Comparison of ENCODE assay signal across 21 mouse cellular contexts in genomic region chr5:144097902-144098639, GRCm38 (mm10). TPM values are rescaled to one million over a fixed set of nuclear protein-coding genes. Genes with fewer than 3 reads are reported as not detected.
DNase-seq lines count a peak whose midpoint lies in the region; ATAC-seq and TF ChIP-seq lines count a peak whose summit lies in the region.
"Had no signal": no experiment of that assay in that cellular context is flagged by ENCODE, and none has a peak within 500 bp of the region (broad histone marks: within the 10 kb centered on the region; RNA-seq: fewer than 3 reads in every experiment).

No protein-coding gene starts in this region.

- no peak for ATAC-seq in intestine, embryonic 14.5 days (replicated peaks; ENCODE audit: low FRiP score, low TSS enrichment, low read depth)
- ATAC-seq in kidney, embryonic 15.5 days (replicated peaks; ENCODE audit: low FRiP score) = 0 out of 2 replicates have a peak, but pooled peaks have one; percentile 31
- ATAC-seq in forebrain, embryonic 12.5 days (ENCODE audit: low FRiP score) = no peak

- WGBS in intestine, embryonic 14.5 days = 58% methylated on average over 16 of the region's 16 CpGs
- WGBS in kidney, embryonic 15.5 days = 58% methylated on average over 16 of the region's 16 CpGs
- 23% methylated on average over 16 of the region's 16 CpGs for WGBS in small intestine, adult 2 months
- WGBS in forebrain, embryonic 12.5 days = 60% methylated on average over 16 of the region's 16 CpGs

- DNase-seq in intestine, embryonic 14.5 days (ENCODE audit: low spot score) = peak; percentile 59
- no peak for DNase-seq in layer of hippocampus, adult 9-10 months (ENCODE audit: low spot score)
- DNase-seq in cerebellum, postnatal 14 days = no peak
- DNase-seq: adrenal gland, adult 2 months; cerebellum, adult 9-11 months; embryo, embryonic 11 days; gastrocnemius, postnatal 36 days; heart, postnatal 14 days; lung, postnatal 10 days; midbrain, embryonic 14.5 days; right cerebral cortex, adult 18-20 months had no signal

- H3K4me2 ChIP-seq in intestine, embryonic 14.5 days (ENCODE audit: low read length) = no peak overlapping the region
- H3K4me2 ChIP-seq in kidney, embryonic 15.5 days = peak overlapping the region; percentile 41
- H3K4me2 ChIP-seq in forebrain, embryonic 12.5 days = no peak overlapping the region
- H3K4me2 ChIP-seq: embryonic facial prominence, embryonic 15.5 days; heart, embryonic 11.5 days; hindbrain, embryonic 15.5 days; limb, embryonic 13.5 days had no signal

- no peak overlapping the region for H3K9ac ChIP-seq in ES-Bruce4 (ENCODE audit: low read depth, poor library complexity, severe bottlenecking)
- no peak overlapping the region for H3K9ac ChIP-seq in intestine, embryonic 14.5 days (ENCODE audit: low read length)
- no peak overlapping the region for H3K9ac ChIP-seq in kidney, embryonic 15.5 days
- H3K9ac ChIP-seq in forebrain, embryonic 12.5 days = no peak overlapping the region
- H3K9ac ChIP-seq: embryonic facial prominence, embryonic 15.5 days; hindbrain, embryonic 15.5 days; limb, embryonic 13.5 days; liver, embryonic 14.5 days had no signal

- TF ChIP-seq EP300 in ES-Bruce4 (IDR thresholded peaks at IDR 0.05; ENCODE audit: insufficient read depth, low read depth, low read length) = no peak

- no peaks in the 10 kb centered on the region for H3K36me3 ChIP-seq in ES-Bruce4 (ENCODE audit: control insufficient read depth, insufficient read depth, low read length, poor library complexity, severe bottlenecking)
- H3K36me3 ChIP-seq in intestine, embryonic 14.5 days (ENCODE audit: control insufficient read depth, insufficient read depth, low read length) = no peaks in the 10 kb centered on the region
- H3K36me3 ChIP-seq in kidney, embryonic 15.5 days = no peaks in the 10 kb centered on the region
- no peaks in the 10 kb centered on the region for H3K36me3 ChIP-seq in small intestine, adult 2 months (ENCODE audit: control insufficient read depth, insufficient read depth, low read length)
- no peaks in the 10 kb centered on the region for H3K36me3 ChIP-seq in forebrain, embryonic 12.5 days (replicated peaks)
- H3K36me3 ChIP-seq: embryonic facial prominence, embryonic 15.5 days; hindbrain, embryonic 15.5 days; limb, embryonic 13.5 days had no signal

- no peaks in the 10 kb centered on the region for H3K9me3 ChIP-seq in ES-Bruce4 (replicated peaks; ENCODE audit: control insufficient read depth, insufficient read depth, low read length, poor library complexity, severe bottlenecking)
- H3K9me3 ChIP-seq in intestine, embryonic 14.5 days (ENCODE audit: control insufficient read depth, low read length) = no peaks in the 10 kb centered on the region
- no peaks in the 10 kb centered on the region for H3K9me3 ChIP-seq in kidney, embryonic 15.5 days (replicated peaks)
- no peaks in the 10 kb centered on the region for H3K9me3 ChIP-seq in forebrain, embryonic 12.5 days
- H3K9me3 ChIP-seq: embryonic facial prominence, embryonic 15.5 days; forebrain, embryonic 10.5 days; hindbrain, embryonic 15.5 days; limb, embryonic 13.5 days had no signal

- TF ChIP-seq POLR2A in ES-Bruce4 (IDR thresholded peaks at IDR 0.05; ENCODE audit: insufficient read depth, low read length) = no peak
- TF ChIP-seq POLR2A in small intestine, adult 2 months (IDR thresholded peaks at IDR 0.05; ENCODE audit: low read depth, low read length) = no peak

- peak overlapping the region; percentile 64 for H3K27ac ChIP-seq in ES-Bruce4 (ENCODE audit: insufficient read depth, low read length)
- H3K27ac ChIP-seq in intestine, embryonic 14.5 days (ENCODE audit: low read depth) = no peak overlapping the region
- peak overlapping the region; percentile 74 for H3K27ac ChIP-seq in kidney, embryonic 15.5 days
- H3K27ac ChIP-seq in small intestine, adult 2 months (ENCODE audit: insufficient read depth, low read depth, low read length) = peak overlapping the region; percentile 95
- no peak overlapping the region for H3K27ac ChIP-seq in forebrain, embryonic 12.5 days
- H3K27ac ChIP-seq: embryonic facial prominence, embryonic 15.5 days; forebrain, embryonic 10.5 days; hindbrain, embryonic 15.5 days; limb, embryonic 13.5 days; liver, embryonic 14.5 days had no signal

- no peak for TF ChIP-seq CTCF in ES-Bruce4 (IDR thresholded peaks at IDR 0.05; ENCODE audit: low read depth, low read length)
- TF ChIP-seq CTCF in small intestine, adult 2 months (IDR thresholded peaks at IDR 0.05; ENCODE audit: extremely low read depth, insufficient read length, insufficient replicate concordance, low read depth, low read length) = no peak

- no peaks in the 10 kb centered on the region for H3K27me3 ChIP-seq in ES-Bruce4 (ENCODE audit: control insufficient read depth, insufficient read depth, low read length, poor library complexity, severe bottlenecking)
- no peaks in the 10 kb centered on the region for H3K27me3 ChIP-seq in intestine, embryonic 14.5 days (replicated peaks; ENCODE audit: control insufficient read depth, insufficient read depth, low read length)
- peaks cover 10% of the 10 kb centered on the region; the same call in 1 of the 2 replicates for H3K27me3 ChIP-seq in kidney, embryonic 15.5 days
- H3K27me3 ChIP-seq in small intestine, adult 2 months (ENCODE audit: control insufficient read depth, insufficient read depth, low read length) = no peaks in the 10 kb centered on the region
- H3K27me3 ChIP-seq in forebrain, embryonic 12.5 days = 0 out of 2 replicates have a peak, but pooled peaks cover 2% of the 10 kb centered on the region
- H3K27me3 ChIP-seq: hindbrain, embryonic 15.5 days had no signal

- peaks cover 8% of the 10 kb centered on the region for H3K4me1 ChIP-seq in ES-Bruce4 (ENCODE audit: control insufficient read depth, insufficient read depth, low read length)
- H3K4me1 ChIP-seq in intestine, embryonic 14.5 days (replicated peaks; ENCODE audit: control insufficient read depth, insufficient read depth, low read length) = peaks cover 4% of the 10 kb centered on the region
- peaks cover 26% of the 10 kb centered on the region for H3K4me1 ChIP-seq in kidney, embryonic 15.5 days
- peaks cover 23% of the 10 kb centered on the region for H3K4me1 ChIP-seq in small intestine, adult 2 months (ENCODE audit: control insufficient read depth, insufficient read depth, insufficient read length, low read length)
- H3K4me1 ChIP-seq in forebrain, embryonic 12.5 days = peaks cover 11% of the 10 kb centered on the region

- H3K4me3 ChIP-seq in ES-Bruce4 (ENCODE audit: low read depth, low read length) = no peak overlapping the region
- no peak overlapping the region for H3K4me3 ChIP-seq in intestine, embryonic 14.5 days (ENCODE audit: low read depth, low read length)
- no peak overlapping the region for H3K4me3 ChIP-seq in kidney, embryonic 15.5 days (replicated peaks)
- H3K4me3 ChIP-seq in small intestine, adult 2 months (ENCODE audit: low read depth, low read length) = peak overlapping the region; percentile 0; the same call in 1 of the 2 replicates
- no peak overlapping the region for H3K4me3 ChIP-seq in forebrain, embryonic 12.5 days (replicated peaks)
- H3K4me3 ChIP-seq: embryonic facial prominence, embryonic 15.5 days; forebrain, embryonic 10.5 days; hindbrain, embryonic 15.5 days; limb, embryonic 13.5 days had no signal

RNA-seq across cellular contexts. Expression of gene Lmtk2, which starts 2.2 kb away (rescaled TPM):
- polyA plus RNA-seq in ES-Bruce4 (2011; ENCODE audit: insufficient read depth, insufficient read length, low read depth, missing spikeins) = 46.2 and 47.1 TPM in 2 replicates
- 5.2 and 5.9 TPM in 2 replicates for polyA plus RNA-seq in intestine, embryonic 14.5 days (2014; fragmentation: Nextera tagmentation; extraction: Ambion mirVana)
- 5.4 and 5.8 TPM in 2 replicates for polyA plus RNA-seq in kidney, embryonic 15.5 days (2015; fragmentation: Nextera tagmentation; extraction: Ambion mirVana)
- 17.7 and 33.7 TPM in 2 replicates for polyA plus RNA-seq in small intestine, adult 2 months (2012; rRNA removed)
- 9.5 and 10.3 TPM in 2 replicates for polyA plus RNA-seq in forebrain, embryonic 12.5 days (2016; fragmentation: Nextera tagmentation; extraction: Ambion mirVana)

Comparison
In these comparisons a context has a peak if more than half of its experiments do, and no peak if none do; other contexts are left out.
1. H3K27ac ChIP-seq: peak in ES-Bruce4 (single experiment), kidney, embryonic 15.5 days (single experiment) and small intestine, adult 2 months (single experiment); none in intestine, embryonic 14.5 days (single experiment) and forebrain, embryonic 12.5 days (single experiment).